Mouse (Mus musculus) mouse embryonic stem cell (cell line): ENCODE results near the gene Purb.

Experiments
- in situ Hi-C, 2 experiments: fragments of 300-500 bp; cut with MboI; formaldehyde crosslinking; loops; 1 replicate in 1 of 2; 3 replicates in 1 of 2; pipeline ENCODE4 v1.14.3; 2019 to 2020; ENCODE audit warnings: low sequenced_read_pairs in 2 of 2, low pct_unique_long_range_greater_than_20kb in 1 of 2, mixed read lengths in 1 of 2; ENCODE audit not compliant: unreplicated experiment in 1 of 2

Purb gene

GRCm38 (mm10) chr11:6488041-6488684 lies 12.4 kb upstream of the Purb start:
- in situ Hi-C loops: no loop called here

GRCm38 (mm10) chr11:6487496-6487895 lies 11.8 kb upstream of the Purb start:
- in situ Hi-C loops: no loop called here

GRCm38 (mm10) chr11:6486916-6487315 lies 11.2 kb upstream of the Purb start:
- in situ Hi-C loops: no loop called here

- in situ Hi-C loops: no loop called here
These were observed 8.7 kb upstream of the Purb start for GRCm38 (mm10) chr11:6484244-6484959.

- in situ Hi-C loops: no loop called here
These were observed 7.4 kb upstream of the Purb start for GRCm38 (mm10) chr11:6483103-6483502.

GRCm38 (mm10) chr11:6481669-6482185 lies 6.0 kb upstream of the Purb start:
- in situ Hi-C loops: no loop called here

GRCm38 (mm10) chr11:6480681-6481405 lies 5.1 kb upstream of the Purb start:
- in situ Hi-C loops: no loop called here

GRCm38 (mm10) chr11:6480191-6480590 lies 4.5 kb upstream of the Purb start:
- in situ Hi-C loops: no loop called here

- in situ Hi-C loops: no loop called here
These were observed 3.5 kb upstream of the Purb start for GRCm38 (mm10) chr11:6479231-6479630.

GRCm38 (mm10) chr11:6477350-6477749 lies 1.6 kb upstream of the Purb start:
- in situ Hi-C loops: no loop called here

GRCm38 (mm10) chr11:6476876-6477275 lies 1.2 kb upstream of the Purb start:
- in situ Hi-C loops: no loop called here

GRCm38 (mm10) chr11:6474874-6475731 lies 614 bp downstream of the Purb start:
- in situ Hi-C loops: no loop called here

- in situ Hi-C loops: no loop called here
These were observed 1.3 kb downstream of the Purb start for GRCm38 (mm10) chr11:6474381-6474780.

GRCm38 (mm10) chr11:6472076-6472475 lies 3.6 kb downstream of the Purb start:
- in situ Hi-C loops: no loop called here

- in situ Hi-C loops: no loop called here
These were observed 4.2 kb downstream of the Purb start for GRCm38 (mm10) chr11:6471493-6471892.

- in situ Hi-C loops: no loop called here
These were observed 4.7 kb downstream of the Purb start for GRCm38 (mm10) chr11:6471054-6471453.

- in situ Hi-C loops: loop anchor here in 1 of 2 experiments (10.0 kb wide), 1 partner anchor 166 kb away; the partner anchor contains the start of gene Wap
These were observed 7.2 kb downstream of the Purb start for GRCm38 (mm10) chr11:6468541-6468940.

GRCm38 (mm10) chr11:6465122-6465521 lies 10.6 kb downstream of the Purb start:
- in situ Hi-C loops: loop anchor here in 1 of 2 experiments (10.0 kb wide), 1 partner anchor 170 kb away; the partner anchor contains the start of gene Wap
